Mouse (Mus musculus): ENCODE measurements around the gene Rab37.

Rab37 gene

DNA sequence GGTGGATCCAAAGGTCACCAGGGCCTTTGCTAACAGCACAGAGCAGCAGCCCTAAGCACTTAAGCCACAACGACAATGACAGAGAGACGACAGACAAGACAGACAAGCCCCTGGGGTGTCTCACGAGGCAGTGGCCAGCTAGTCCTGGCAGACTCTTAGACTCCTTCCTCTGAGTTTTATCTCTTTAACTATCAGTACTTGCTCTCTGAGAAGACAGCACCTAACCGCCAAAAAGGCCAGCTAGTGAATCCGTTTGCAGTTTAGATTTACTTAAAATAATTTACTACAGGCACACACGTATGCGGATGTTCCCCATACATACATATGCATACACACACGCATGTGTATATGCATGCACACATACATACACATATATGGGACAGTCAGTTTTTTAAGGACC lies 106.3 kb downstream of the Rab37 start:
- DNase-seq (ENCODE audit: low spot score): no peak

DNA sequence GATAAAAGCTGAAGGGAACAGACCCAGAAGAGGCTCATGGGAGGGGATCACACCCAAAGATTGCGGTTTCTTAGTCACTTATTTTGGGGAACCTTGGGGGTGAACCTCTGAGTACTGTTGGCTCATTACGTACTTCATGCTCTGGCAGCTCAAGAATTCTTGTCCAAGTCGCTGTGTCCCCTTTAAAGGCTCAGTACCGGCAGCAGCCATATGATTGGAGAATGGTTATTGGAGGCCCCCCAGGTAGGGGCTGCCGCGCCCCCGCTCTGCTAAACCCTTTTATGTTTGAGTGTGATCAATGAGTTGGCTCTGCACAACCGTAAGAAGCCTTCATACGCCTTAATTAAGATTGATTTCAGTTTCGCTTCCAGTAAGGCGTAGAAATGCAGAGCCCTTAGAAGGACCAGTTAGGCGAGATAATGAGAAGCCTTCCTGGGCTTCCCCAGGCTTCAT lies 107.7 kb downstream of the Rab37 start:
- DNase-seq (ENCODE audit: low spot score): no peak

DNA sequence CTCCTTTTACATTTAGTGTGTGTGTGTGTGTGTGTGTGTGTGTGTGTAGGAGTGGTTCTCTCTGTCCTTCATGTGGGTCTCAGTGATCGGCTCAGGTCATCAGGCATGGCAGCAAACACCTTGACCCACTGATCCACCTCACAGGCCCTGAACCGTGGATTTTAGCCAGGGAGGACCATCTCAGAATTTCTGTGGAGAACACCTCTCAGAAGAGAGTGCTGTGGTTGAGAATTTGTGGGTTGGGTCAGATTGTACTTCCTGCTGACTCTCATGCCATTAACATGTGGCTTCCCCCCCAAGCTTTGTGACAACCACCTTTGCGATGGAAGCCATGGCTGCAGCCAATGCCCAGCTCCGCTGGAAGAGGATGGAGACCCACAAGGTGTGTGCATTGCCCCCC lies 109.3 kb downstream of the Rab37 start:
- no peak for DNase-seq (ENCODE audit: low spot score)

DNA sequence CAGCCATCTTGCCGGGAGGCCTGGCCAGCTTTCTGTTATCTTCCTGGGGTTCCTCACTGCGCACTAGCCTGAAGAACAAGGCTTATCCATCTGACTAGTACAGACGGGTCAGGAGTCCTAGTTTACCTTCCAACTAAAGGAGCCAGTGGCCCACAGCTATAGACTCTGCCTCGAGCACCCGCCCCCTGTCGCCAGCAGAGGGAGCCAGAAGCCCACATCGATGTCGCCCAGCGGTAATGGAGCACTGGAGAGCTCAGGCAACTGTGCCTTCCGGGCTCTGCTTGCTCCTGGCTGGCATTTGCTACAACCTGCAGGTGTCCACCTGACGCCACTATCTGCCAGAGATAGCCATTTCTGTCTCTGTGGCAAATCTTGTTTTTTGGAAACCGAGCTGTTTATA lies 111.1 kb downstream of the Rab37 start:
- peak; percentile 90 for DNase-seq (ENCODE audit: low spot score)

DNA sequence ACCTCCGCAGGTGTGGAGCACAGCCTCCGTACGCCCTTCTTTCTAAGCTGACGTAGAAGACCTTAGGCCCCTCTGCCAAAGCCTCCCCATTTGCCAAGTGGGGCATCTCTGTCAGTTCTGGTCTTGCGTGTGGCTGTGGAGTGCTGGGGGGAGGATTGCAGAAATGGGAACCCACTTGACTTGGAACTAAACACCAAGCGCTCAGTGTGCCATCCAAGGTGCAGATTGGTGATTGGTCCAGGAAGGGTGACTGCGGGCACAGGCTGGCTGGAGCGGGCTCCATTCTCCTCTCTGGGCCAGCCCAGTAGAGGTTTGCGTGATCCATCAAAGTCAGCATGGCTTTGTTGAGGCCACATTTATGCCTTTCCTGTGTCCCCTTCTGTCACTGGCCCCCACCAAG lies 111.5 kb downstream of the Rab37 start:
- no peak for DNase-seq (ENCODE audit: low spot score)

DNA sequence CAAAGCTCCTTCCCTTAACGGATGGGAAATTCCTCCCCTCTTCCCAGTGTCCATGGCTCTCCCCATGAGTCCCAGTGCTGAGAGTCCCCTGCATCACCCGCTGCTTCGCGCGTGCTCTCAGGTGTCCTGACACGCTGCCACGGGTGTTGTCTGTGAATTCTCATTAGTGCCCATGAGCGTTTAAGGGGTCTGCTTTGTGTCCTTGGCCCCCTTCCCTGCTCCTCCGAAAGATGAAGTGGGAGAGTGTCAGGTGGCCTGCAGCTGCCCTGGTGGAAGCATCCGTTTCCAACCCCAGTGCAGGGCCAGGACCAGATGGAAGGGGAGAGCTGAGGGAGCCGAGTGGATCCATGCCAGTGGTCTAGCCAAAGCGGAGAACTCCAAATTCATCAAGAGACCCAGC lies 116.9 kb downstream of the Rab37 start:
- no peak for DNase-seq (ENCODE audit: low spot score)

DNA sequence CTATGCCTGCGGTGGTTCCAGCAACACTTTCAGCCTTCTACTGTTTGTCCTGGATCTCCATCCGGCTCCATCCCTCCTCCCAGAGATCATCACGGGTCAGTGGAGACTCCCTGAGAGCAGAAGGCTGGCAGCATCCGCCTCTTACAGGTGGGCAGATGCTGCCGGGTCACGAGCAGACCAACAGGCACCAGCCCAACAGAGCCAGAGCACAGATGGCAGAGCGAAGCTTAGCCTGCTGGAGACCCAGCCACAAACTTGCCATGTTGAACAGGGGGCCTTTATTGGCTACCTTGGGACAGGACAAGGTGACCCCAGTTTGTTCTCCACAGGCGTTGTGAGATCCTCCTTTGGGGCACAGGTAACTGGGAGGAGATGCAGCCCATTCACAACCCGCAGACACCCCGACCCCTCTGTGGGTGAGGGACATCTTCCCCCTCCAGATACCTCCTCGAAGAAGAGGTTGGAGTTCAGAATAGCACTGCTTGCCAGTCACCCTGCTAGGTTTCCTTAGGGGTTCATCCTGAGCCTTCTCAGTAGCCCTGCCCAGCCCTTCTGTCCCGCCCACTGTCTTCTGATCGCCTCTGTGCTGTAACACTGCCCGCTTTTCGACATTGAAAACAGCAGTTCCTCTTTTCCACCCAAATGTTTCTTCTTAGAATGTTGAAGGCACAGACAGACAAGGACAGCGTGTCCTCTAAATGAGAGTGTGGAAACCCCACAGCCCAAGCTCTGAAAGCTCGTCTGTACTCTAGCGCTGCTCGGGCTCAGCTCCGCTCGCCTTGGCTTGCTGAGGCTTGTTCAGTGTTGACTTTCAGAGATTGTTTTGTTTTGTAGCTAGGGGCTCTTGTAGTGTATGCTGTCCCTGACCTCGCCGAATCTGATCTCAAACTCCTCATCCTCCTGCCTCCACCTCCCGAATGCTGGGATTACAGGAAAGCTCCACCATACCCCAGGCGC lies 117.8 kb downstream of the Rab37 start:
- no peak for DNase-seq (ENCODE audit: low spot score)

DNA sequence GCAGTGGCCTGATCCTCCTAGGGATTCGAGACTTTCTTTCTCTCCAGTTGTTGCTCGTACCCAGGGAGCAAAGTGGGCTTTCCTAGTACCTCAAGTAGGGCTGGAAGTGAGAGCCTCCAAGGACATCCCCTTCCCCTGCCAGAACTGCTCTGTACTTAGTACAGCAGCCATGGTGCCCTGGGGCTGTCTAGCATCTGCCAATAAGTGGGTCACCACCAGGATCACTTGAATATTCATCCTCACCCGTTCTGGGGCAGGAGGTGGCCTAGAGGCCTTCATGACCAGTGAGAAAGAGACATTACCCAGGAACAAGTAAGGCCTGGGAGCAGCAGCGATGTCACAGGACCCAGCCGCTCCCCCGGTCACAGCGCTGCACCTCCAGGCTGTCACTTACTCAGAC lies 118.7 kb downstream of the Rab37 start:
- DNase-seq (ENCODE audit: low spot score): no peak
